Mouse (Mus musculus) embryonic facial prominence, embryonic 11.5 days (tissue): ENCODE results near the gene Scamp4. TPM values are rescaled to one million over a fixed set of nuclear protein-coding genes. Genes with fewer than 3 reads are reported as not detected.

Experiments used
- ATAC-seq: fragments of 200-750 bp; cut with Nextera tagmentation; replicated peaks from 2 replicates; pipeline ENCODE4 v1.8.0; 2017; ENCODE audit warnings: low read depth; ENCODE audit not compliant: insufficient number of reproducible peaks, low FRiP score, low TSS enrichment
- DNase-seq: peaks from one replicate; pipeline ENCODE4 v3.0.0-alpha.2; 2015; ENCODE audit warnings: low spot score
- H3K27ac ChIP-seq: fragments of 300-500 bp; sonication (generic); replicated peaks from 2 replicates; pipeline ENCODE4 v1.5.1; 2014; ENCODE audit warnings: mild to moderate bottlenecking, low read depth, low read length, control low read depth
- H3K27me3 ChIP-seq: fragments of 300-500 bp; sonication (generic); 2 replicates; pipeline ENCODE4 v1.6.1; 2014; ENCODE audit warnings: mild to moderate bottlenecking, low read length, moderate library complexity, mixed read lengths; ENCODE audit not compliant: control insufficient read depth, insufficient read depth
- H3K36me3 ChIP-seq: fragments of 300-500 bp; sonication (generic); replicated peaks from 2 replicates; pipeline ENCODE4 v1.6.1; 2014; ENCODE audit warnings: low read depth, mild to moderate bottlenecking, low read length, moderate library complexity, mixed read lengths; ENCODE audit not compliant: control insufficient read depth, insufficient read depth
- H3K4me1 ChIP-seq: fragments of 300-500 bp; sonication (generic); 2 replicates; pipeline ENCODE4 v1.6.1; 2014; ENCODE audit warnings: low read length, mixed read lengths; ENCODE audit not compliant: control insufficient read depth, insufficient read depth
- H3K4me2 ChIP-seq: fragments of 300-500 bp; sonication (generic); 2 replicates; pipeline ENCODE4 v1.6.1; 2014; ENCODE audit warnings: low read depth, mild to moderate bottlenecking, control low read depth, low read length, moderate library complexity
- H3K4me3 ChIP-seq: fragments of 300-500 bp; sonication (generic); 2 replicates; pipeline ENCODE4 v1.5.1; 2014; ENCODE audit warnings: low read depth, low read length, control low read depth
- H3K9ac ChIP-seq: fragments of 300-500 bp; sonication (generic); replicated peaks from 2 replicates; pipeline ENCODE4 v1.6.1; 2014; ENCODE audit warnings: mild to moderate bottlenecking, control low read depth, low read length
- H3K9me3 ChIP-seq: fragments of 300-500 bp; sonication (generic); replicated peaks from 2 replicates; pipeline ENCODE4 v1.6.1; 2016; ENCODE audit warnings: mild to moderate bottlenecking, low read length, inconsistent platforms, mixed read lengths; ENCODE audit not compliant: control insufficient read depth
- WGBS: fragments of 180-500 bp; shearing (Covaris S2); extraction: QIAGEN DNeasy Blood & Tissue Kit; methylation state at CpG from one replicate; pipeline ENCODE4 v1.1.7; 2014; 5-methylcytosine and 5-hydroxymethylcytosine counted together
- polyA plus RNA-seq: library from polyadenylated mRNA; unstranded; fragments of >200 nt; fragmentation: Nextera tagmentation; extraction: Ambion mirVana; gene quantifications from 2 replicates; pipeline ENCODE4 v1.2.1, GENCODE M21; 2014

Scamp4 gene
- polyA plus RNA-seq, 1 experiment from 2014 or later, result 62.4 TPM

- Histone ChIP-seq H3K27me3 (no peaks in the 10 kb centered on the region), H3K4me3 (no peak overlapping the region), H3K9me3 (no peaks in the 10 kb centered on the region), H3K9ac (no peak overlapping the region), H3K27ac (no peak overlapping the region), H3K4me1 (peaks cover 7% of the 10 kb centered on the region), H3K36me3 (peaks cover 7% of the 10 kb centered on the region), H3K4me2 (no peak overlapping the region)
- ATAC-seq (no peak), DNase-seq (no peak)
- WGBS, result 95% methylated on average over 34 of the region's 34 CpGs
Observed at GRCm38 (mm10) chr10:80606737-80607350, 4.2 kb downstream of the Scamp4 start.

GRCm38 (mm10) chr10:80608435-80608834, 5.8 kb downstream of the Scamp4 start:
- DNase-seq (no peak), ATAC-seq (no peak)
- WGBS, result 88% methylated on average over 3 of the region's 3 CpGs
- Histone ChIP-seq H3K9ac (no peak overlapping the region), H3K4me1 (peaks cover 7% of the 10 kb centered on the region), H3K4me2 (no peak overlapping the region), H3K9me3 (no peaks in the 10 kb centered on the region), H3K27me3 (no peaks in the 10 kb centered on the region), H3K36me3 (peaks cover 12% of the 10 kb centered on the region), H3K4me3 (no peak overlapping the region), H3K27ac (no peak overlapping the region)

GRCm38 (mm10) chr10:80609269-80609924, 6.7 kb downstream of the Scamp4 start:
- 94% methylated on average over 10 of the region's 10 CpGs for WGBS
- no peak overlapping the region for H3K9ac ChIP-seq
- no peak overlapping the region for H3K27ac ChIP-seq
- no peaks in the 10 kb centered on the region for H3K9me3 ChIP-seq
- ATAC-seq, result no peak
- no peak overlapping the region for H3K4me3 ChIP-seq
- no peaks in the 10 kb centered on the region for H3K27me3 ChIP-seq
- H3K36me3 ChIP-seq, result peaks cover 12% of the 10 kb centered on the region
- DNase-seq, result no peak
- no peaks in the 10 kb centered on the region for H3K4me1 ChIP-seq
- H3K4me2 ChIP-seq, result no peak overlapping the region

GRCm38 (mm10) chr10:80610116-80610785, 7.6 kb downstream of the Scamp4 start:
- no peak overlapping the region for H3K4me3 ChIP-seq
- no peak overlapping the region for H3K27ac ChIP-seq
- no peaks in the 10 kb centered on the region for H3K4me1 ChIP-seq
- no peak overlapping the region for H3K4me2 ChIP-seq
- H3K9me3 ChIP-seq, result no peaks in the 10 kb centered on the region
- DNase-seq, result no peak
- 92% methylated on average over 9 of the region's 9 CpGs for WGBS
- peaks cover 12% of the 10 kb centered on the region for H3K36me3 ChIP-seq
- H3K9ac ChIP-seq, result no peak overlapping the region
- H3K27me3 ChIP-seq, result no peaks in the 10 kb centered on the region
- no peak for ATAC-seq

GRCm38 (mm10) chr10:80611024-80611423, 8.4 kb downstream of the Scamp4 start:
- H3K27me3 ChIP-seq, result no peaks in the 10 kb centered on the region
- H3K9me3 ChIP-seq, result no peaks in the 10 kb centered on the region
- WGBS, result 75% methylated on average over 4 of the region's 4 CpGs
- ATAC-seq (no peak), DNase-seq (peak; percentile 63)
- no peak overlapping the region for H3K4me3 ChIP-seq
- no peak overlapping the region for H3K4me2 ChIP-seq
- peaks cover 12% of the 10 kb centered on the region for H3K36me3 ChIP-seq
- 0 out of 2 replicates have a peak overlapping the region, but pooled peaks have one; percentile 11 for H3K27ac ChIP-seq
- H3K4me1 ChIP-seq, result no peaks in the 10 kb centered on the region
- no peak overlapping the region; the same call in 1 of the 2 replicates for H3K9ac ChIP-seq

- DNase-seq, result no peak
- no peak for ATAC-seq
- H3K9me3 ChIP-seq, result no peaks in the 10 kb centered on the region
- peaks cover 8% of the 10 kb centered on the region for H3K36me3 ChIP-seq
- 96% methylated on average over 3 of the region's 3 CpGs for WGBS
- H3K27ac ChIP-seq, result no peak overlapping the region
- no peak overlapping the region for H3K4me3 ChIP-seq
- no peaks in the 10 kb centered on the region for H3K27me3 ChIP-seq
- H3K4me2 ChIP-seq, result no peak overlapping the region
- no peak overlapping the region for H3K9ac ChIP-seq
- no peaks in the 10 kb centered on the region for H3K4me1 ChIP-seq
Observed at GRCm38 (mm10) chr10:80611905-80612304, 9.2 kb downstream of the Scamp4 start.

- ATAC-seq (no peak), DNase-seq (no peak)
- Histone ChIP-seq H3K9me3 (no peaks in the 10 kb centered on the region), H3K27me3 (no peaks in the 10 kb centered on the region), H3K4me1 (no peaks in the 10 kb centered on the region), H3K4me3 (no peak overlapping the region), H3K9ac (no peak overlapping the region), H3K4me2 (no peak overlapping the region), H3K36me3 (peaks cover 5% of the 10 kb centered on the region), H3K27ac (no peak overlapping the region)
- WGBS, result 90% methylated on average over 3 of the region's 3 CpGs
Observed at GRCm38 (mm10) chr10:80613821-80614220, 11.1 kb downstream of the Scamp4 start.

- Histone ChIP-seq H3K36me3 (peaks cover 5% of the 10 kb centered on the region), H3K9me3 (no peaks in the 10 kb centered on the region), H3K4me2 (no peak overlapping the region), H3K9ac (no peak overlapping the region), H3K27ac (no peak overlapping the region), H3K27me3 (no peaks in the 10 kb centered on the region), H3K4me1 (no peaks in the 10 kb centered on the region), H3K4me3 (no peak overlapping the region)
- ATAC-seq, result no peak
- WGBS, result 92% methylated on average over 6 of the region's 6 CpGs
- DNase-seq, result no peak
Observed at GRCm38 (mm10) chr10:80614351-80614750, 11.7 kb downstream of the Scamp4 start.
